Comparison of ENCODE assay signal across 12 mouse cellular contexts in genomic region chr4:150752151-150752550, GRCm38 (mm10).
"Had no signal": no experiment of that assay in that cellular context is flagged by ENCODE, and none has a peak within 500 bp of the region (broad histone marks: within the 10 kb centered on the region; RNA-seq: fewer than 3 reads in every experiment).

No protein-coding gene starts in this region.

- H3K36me3 ChIP-seq: kidney, embryonic 15.5 days; limb, embryonic 15.5 days; liver, embryonic 12.5 days; midbrain, embryonic 12.5 days had no signal

- ATAC-seq: liver, embryonic 12.5 days had no signal

- H3K9ac ChIP-seq: kidney, embryonic 15.5 days; limb, embryonic 15.5 days; liver, embryonic 12.5 days; lung, embryonic 14.5 days; midbrain, embryonic 12.5 days had no signal

- H3K4me1 ChIP-seq: megakaryocyte, embryonic 14.5 days; midbrain, embryonic 12.5 days had no signal

- H3K4me2 ChIP-seq: kidney, embryonic 15.5 days; limb, embryonic 15.5 days; liver, embryonic 12.5 days; lung, embryonic 14.5 days; midbrain, embryonic 12.5 days had no signal

- H3K9me3 ChIP-seq: kidney, embryonic 15.5 days; limb, embryonic 15.5 days; liver, embryonic 12.5 days; midbrain, embryonic 12.5 days had no signal

- H3K27ac ChIP-seq: kidney, embryonic 15.5 days; limb, embryonic 15.5 days; liver, embryonic 12.5 days; macrophage; midbrain, embryonic 12.5 days had no signal

- H3K4me3 ChIP-seq: kidney, embryonic 15.5 days; limb, embryonic 15.5 days; liver, embryonic 12.5 days; megakaryocyte, embryonic 14.5 days; midbrain, embryonic 12.5 days had no signal

- H3K27me3 ChIP-seq: kidney, embryonic 15.5 days; limb, embryonic 15.5 days; midbrain, embryonic 12.5 days had no signal

- DNase-seq: kidney, postnatal 14 days; lung, embryonic 14.5 days; lung, postnatal 14 days; right cerebral cortex, postnatal 25 days; thymus, adult 18-20 months; thymus, postnatal 14 days had no signal
